Mouse (Mus musculus) megakaryocyte, adult 5-6 weeks (primary cell): Measurements from ENCODE around the gene Kmo. TPM values are rescaled to one million over a fixed set of nuclear protein-coding genes. Genes with fewer than 3 reads are reported as not detected.
A peak's percentile ranks its signal among the peaks of the same experiment; 100 is the strongest.

Experiments
- ATAC-seq: 2 replicates; pipeline ENCODE4 v1.8.0; 2016; ENCODE audit warnings: mild to moderate bottlenecking, inconsistent platforms; ENCODE audit not compliant: poor library complexity, severe bottlenecking
- total RNA-seq, 2 experiments: library from RNA; stranded (forward) in 1 of 2; stranded (reverse) in 1 of 2; fragments of 153-499, 151-499 nt in 1 of 2; fragments of 221-1000, 200-1000 nt in 1 of 2; gene quantifications; 2 replicates each; pipeline versions ENCODE4 v1.2.3 to v1.2.4; 2015 to 2017

Kmo gene
- total RNA-seq, 2 experiments from 2014 or later = 15.9 to 34.5 TPM

GRCm38 (mm10) chr1:175631721-175632221 lies 11.6 kb downstream of the Kmo start:
- peak; percentile 76 for ATAC-seq

- no peak for ATAC-seq
Observed at GRCm38 (mm10) chr1:175632470-175632869, 12.3 kb downstream of the Kmo start.

GRCm38 (mm10) chr1:175637677-175638076 lies 17.5 kb downstream of the Kmo start:
- ATAC-seq = peak; percentile 55

GRCm38 (mm10) chr1:175639072-175639471 lies 18.9 kb downstream of the Kmo start:
- ATAC-seq = no peak

- peak; percentile 51 for ATAC-seq
Observed at GRCm38 (mm10) chr1:175640435-175641150, 20.4 kb downstream of the Kmo start.

GRCm38 (mm10) chr1:175643496-175644265 lies 23.5 kb downstream of the Kmo start:
- ATAC-seq = peak; percentile 49

GRCm38 (mm10) chr1:175646952-175647351 lies 26.8 kb downstream of the Kmo start:
- ATAC-seq = peak; percentile 38

- no peak for ATAC-seq
Observed at GRCm38 (mm10) chr1:175648615-175649014, 28.4 kb downstream of the Kmo start.

- ATAC-seq = peak; percentile 90
Observed at GRCm38 (mm10) chr1:175659900-175660299, 39.7 kb downstream of the Kmo start.

- peak; percentile 91 for ATAC-seq
Observed at GRCm38 (mm10) chr1:175668666-175669405, 48.7 kb downstream of the Kmo start.

- peak; percentile 7; the same call in 1 of the 2 replicates for ATAC-seq
Observed at GRCm38 (mm10) chr1:175669456-175669855, 49.3 kb downstream of the Kmo start.

GRCm38 (mm10) chr1:175670042-175670441 lies 49.9 kb downstream of the Kmo start:
- ATAC-seq = no peak

GRCm38 (mm10) chr1:175671626-175672025 lies 51.4 kb downstream of the Kmo start:
- ATAC-seq = no peak

GRCm38 (mm10) chr1:175673563-175674325 lies 53.6 kb downstream of the Kmo start:
- ATAC-seq = no peak

- no peak for ATAC-seq
Observed at GRCm38 (mm10) chr1:175675116-175675515, 54.9 kb downstream of the Kmo start.

GRCm38 (mm10) chr1:175677459-175677858 lies 57.3 kb downstream of the Kmo start:
- no peak for ATAC-seq

GRCm38 (mm10) chr1:175680995-175681394 lies 60.8 kb downstream of the Kmo start:
- no peak for ATAC-seq

GRCm38 (mm10) chr1:175691686-175692245 lies 71.6 kb downstream of the Kmo start:
- ATAC-seq = peak; percentile 7; the same call in 1 of the 2 replicates

- peak; percentile 83 for ATAC-seq
Observed at GRCm38 (mm10) chr1:175692246-175692996, 72.2 kb downstream of the Kmo start, which contains the start of the genes Opn3 and Chml. Opn3 (minus strand) TSS chr1:175692776. Chml (minus strand) TSS chr1:175692901.
